Mouse (Mus musculus) embryonic fibroblast, embryonic 13.5 days (primary cell): Measurements from ENCODE around the gene Gm11213.

ENCODE experiments used
- CTCF ChIP-seq: IDR thresholded peaks from 2 replicates; pipeline ENCODE4 v1.5.1; 2011; ENCODE audit warnings: mild to moderate bottlenecking, control low read depth, low read length, moderate library complexity, borderline replicate concordance; ENCODE audit not compliant: insufficient read depth
- POLR2A ChIP-seq: IDR thresholded peaks from 2 replicates; pipeline ENCODE4 v1.6.1; 2011; ENCODE audit warnings: low read depth, mild to moderate bottlenecking, control low read depth, low read length, moderate library complexity

- TF ChIP-seq POLR2A (no peak), CTCF (no peak)
These were observed 57.3 kb downstream of the Gm11213 start for GRCm38 (mm10) chr4:63547799-63548198.
